Mouse (Mus musculus) heart, embryonic 10.5 days (tissue): ENCODE measurements around the gene Ptprg. TPM values are rescaled to one million over a fixed set of nuclear protein-coding genes. Genes with fewer than 3 reads are reported as not detected.

Source experiments
- DNase-seq: peaks from one replicate; pipeline ENCODE4 v3.0.0-alpha.2; 2017; ENCODE audit warnings: low spot score
- H3K27ac ChIP-seq: fragments of 300-500 bp; sonication (generic); 2 replicates; pipeline ENCODE4 v1.5.1; 2016; ENCODE audit warnings: mild to moderate bottlenecking
- H3K27me3 ChIP-seq: fragments of 300-500 bp; sonication (generic); 2 replicates; pipeline ENCODE4 v1.6.1; 2016; ENCODE audit warnings: mild to moderate bottlenecking; ENCODE audit not compliant: poor library complexity, insufficient read depth, severe bottlenecking
- H3K36me3 ChIP-seq: fragments of 300-500 bp; sonication (generic); 2 replicates; pipeline ENCODE4 v1.6.1; 2016; ENCODE audit warnings: mild to moderate bottlenecking, moderate library complexity
- H3K4me1 ChIP-seq: fragments of 300-500 bp; sonication (generic); 2 replicates; pipeline ENCODE4 v1.6.1; 2016; ENCODE audit warnings: mild to moderate bottlenecking
- H3K4me3 ChIP-seq: fragments of 300-500 bp; sonication (generic); 2 replicates; pipeline ENCODE4 v1.5.1; 2016; ENCODE audit warnings: mild to moderate bottlenecking, moderate library complexity
- H3K9me3 ChIP-seq: fragments of 300-500 bp; sonication (generic); 2 replicates; pipeline ENCODE4 v1.6.1; 2016; ENCODE audit warnings: mild to moderate bottlenecking, moderate library complexity
- WGBS: fragments of 180-500 bp; shearing (Covaris S2); methylation state at CpG from one replicate; pipeline ENCODE4 v1.1.7; 2016; 5-methylcytosine and 5-hydroxymethylcytosine counted together
- polyA plus RNA-seq: library from polyadenylated mRNA; unstranded; fragments of >200 nt; fragmentation: Nextera tagmentation; extraction: Ambion mirVana; gene quantifications from 2 replicates; pipeline ENCODE4 v1.2.1, GENCODE M21; 2016

The Ptprg gene
- polyA plus RNA-seq, 1 experiment from 2014 or later: 22.8 TPM

- WGBS: 81% methylated on average over 7 of the region's 7 CpGs
- Histone ChIP-seq H3K27me3 (no peaks in the 10 kb centered on the region), H3K4me3 (no peak overlapping the region), H3K4me1 (peaks cover 19% of the 10 kb centered on the region), H3K36me3 (no peaks in the 10 kb centered on the region), H3K9me3 (no peaks in the 10 kb centered on the region), H3K27ac (no peak overlapping the region)
- DNase-seq: no peak
These were observed 554.7 kb downstream of the Ptprg start for GRCm38 (mm10) chr14:12107991-12108390.

GRCm38 (mm10) chr14:12112548-12113011, 559.2 kb downstream of the Ptprg start:
- Histone ChIP-seq H3K36me3 (no peaks in the 10 kb centered on the region), H3K4me3 (no peak overlapping the region), H3K4me1 (peaks cover 27% of the 10 kb centered on the region), H3K27ac (no peak overlapping the region; the same call in 1 of the 2 replicates), H3K9me3 (no peaks in the 10 kb centered on the region), H3K27me3 (no peaks in the 10 kb centered on the region)
- DNase-seq: no peak
- WGBS: 62% methylated on average over 2 of the region's 2 CpGs

- 56% methylated on average over 5 of the region's 5 CpGs for WGBS
- peaks cover 27% of the 10 kb centered on the region for H3K4me1 ChIP-seq
- no peak overlapping the region for H3K27ac ChIP-seq
- H3K36me3 ChIP-seq: no peaks in the 10 kb centered on the region
- no peak for DNase-seq
- no peaks in the 10 kb centered on the region for H3K9me3 ChIP-seq
- no peak overlapping the region for H3K4me3 ChIP-seq
- H3K27me3 ChIP-seq: no peaks in the 10 kb centered on the region
These were observed 560.0 kb downstream of the Ptprg start for GRCm38 (mm10) chr14:12113326-12113725.

GRCm38 (mm10) chr14:12114016-12114415, 560.7 kb downstream of the Ptprg start:
- no peaks in the 10 kb centered on the region for H3K27me3 ChIP-seq
- H3K9me3 ChIP-seq: no peaks in the 10 kb centered on the region
- WGBS: 81% methylated on average over 6 of the region's 6 CpGs
- no peaks in the 10 kb centered on the region for H3K36me3 ChIP-seq
- H3K4me3 ChIP-seq: no peak overlapping the region
- H3K27ac ChIP-seq: no peak overlapping the region
- DNase-seq: no peak
- peaks cover 27% of the 10 kb centered on the region for H3K4me1 ChIP-seq

- Histone ChIP-seq H3K27me3 (no peaks in the 10 kb centered on the region), H3K36me3 (no peaks in the 10 kb centered on the region; the same call in 1 of the 2 replicates), H3K4me1 (0 out of 2 replicates have a peak, but pooled peaks cover 5% of the 10 kb centered on the region), H3K4me3 (no peak overlapping the region), H3K9me3 (no peaks in the 10 kb centered on the region), H3K27ac (no peak overlapping the region)
- no peak for DNase-seq
- 79% methylated on average over 8 of the region's 8 CpGs for WGBS
These were observed 565.9 kb downstream of the Ptprg start for GRCm38 (mm10) chr14:12119260-12119659.

GRCm38 (mm10) chr14:12121906-12122305, 568.6 kb downstream of the Ptprg start:
- H3K27me3 ChIP-seq: no peaks in the 10 kb centered on the region
- H3K4me3 ChIP-seq: no peak overlapping the region
- H3K4me1 ChIP-seq: 0 out of 2 replicates have a peak, but pooled peaks cover 5% of the 10 kb centered on the region
- H3K36me3 ChIP-seq: no peaks in the 10 kb centered on the region; the same call in 1 of the 2 replicates
- WGBS: 83% methylated on average over 7 of the region's 7 CpGs
- DNase-seq: no peak
- H3K27ac ChIP-seq: no peak overlapping the region
- H3K9me3 ChIP-seq: no peaks in the 10 kb centered on the region

- 88% methylated on average over 3 of the region's 3 CpGs for WGBS
- Histone ChIP-seq H3K4me3 (no peak overlapping the region), H3K36me3 (no peaks in the 10 kb centered on the region; the same call in 1 of the 2 replicates), H3K9me3 (no peaks in the 10 kb centered on the region), H3K27ac (no peak overlapping the region), H3K27me3 (no peaks in the 10 kb centered on the region), H3K4me1 (0 out of 2 replicates have a peak, but pooled peaks cover 5% of the 10 kb centered on the region)
- DNase-seq: no peak
These were observed 571.4 kb downstream of the Ptprg start for GRCm38 (mm10) chr14:12124682-12125081.

- Histone ChIP-seq H3K4me1 (0 out of 2 replicates have a peak, but pooled peaks cover 5% of the 10 kb centered on the region), H3K36me3 (no peaks in the 10 kb centered on the region), H3K9me3 (no peaks in the 10 kb centered on the region), H3K4me3 (no peak overlapping the region), H3K27ac (no peak overlapping the region), H3K27me3 (no peaks in the 10 kb centered on the region)
- WGBS: 86% methylated on average over 3 of the region's 3 CpGs
- no peak for DNase-seq
These were observed 574.6 kb downstream of the Ptprg start for GRCm38 (mm10) chr14:12127951-12128350.

- Histone ChIP-seq H3K27ac (no peak overlapping the region), H3K4me3 (no peak overlapping the region)
- 65% methylated on average over 7 of the region's 7 CpGs for WGBS
These were observed 578.8 kb downstream of the Ptprg start for GRCm38 (mm10) chr14:12132046-12132615.

GRCm38 (mm10) chr14:12133163-12133562, 579.8 kb downstream of the Ptprg start:
- H3K27ac ChIP-seq: no peak overlapping the region
- H3K27me3 ChIP-seq: no peaks in the 10 kb centered on the region
- no peak overlapping the region for H3K4me3 ChIP-seq
- WGBS: 85% methylated on average over 3 of the region's 3 CpGs
- no peak for DNase-seq
- no peaks in the 10 kb centered on the region for H3K4me1 ChIP-seq
- H3K36me3 ChIP-seq: no peaks in the 10 kb centered on the region
- no peaks in the 10 kb centered on the region for H3K9me3 ChIP-seq

More at GRCm38 (mm10) chr14:12132046-12132615, 578.8 kb downstream of the Ptprg start:
- Histone ChIP-seq H3K4me1 (no peaks in the 10 kb centered on the region), H3K36me3 (no peaks in the 10 kb centered on the region), H3K9me3 (no peaks in the 10 kb centered on the region), H3K27me3 (no peaks in the 10 kb centered on the region)
- DNase-seq: no peak

GRCm38 (mm10) chr14:12134504-12134903, 581.2 kb downstream of the Ptprg start:
- DNase-seq: no peak
- WGBS: 77% methylated on average over 4 of the region's 4 CpGs
- Histone ChIP-seq H3K36me3 (no peaks in the 10 kb centered on the region), H3K27ac (no peak overlapping the region), H3K27me3 (no peaks in the 10 kb centered on the region), H3K9me3 (no peaks in the 10 kb centered on the region), H3K4me3 (no peak overlapping the region), H3K4me1 (no peaks in the 10 kb centered on the region)

- H3K9me3 ChIP-seq: no peaks in the 10 kb centered on the region
- H3K36me3 ChIP-seq: no peaks in the 10 kb centered on the region
- no peak overlapping the region for H3K27ac ChIP-seq
- no peak for DNase-seq
- H3K4me1 ChIP-seq: no peaks in the 10 kb centered on the region
- H3K4me3 ChIP-seq: no peak overlapping the region
- no peaks in the 10 kb centered on the region for H3K27me3 ChIP-seq
- WGBS: 40% methylated on average over 4 of the region's 4 CpGs
These were observed 583.2 kb downstream of the Ptprg start for GRCm38 (mm10) chr14:12136536-12136935.

GRCm38 (mm10) chr14:12139643-12140481, 586.5 kb downstream of the Ptprg start:
- DNase-seq: no peak
- H3K4me1 ChIP-seq: no peaks in the 10 kb centered on the region
- H3K27ac ChIP-seq: no peak overlapping the region
- no peaks in the 10 kb centered on the region for H3K27me3 ChIP-seq
- H3K9me3 ChIP-seq: no peaks in the 10 kb centered on the region
- no peaks in the 10 kb centered on the region for H3K36me3 ChIP-seq
- 48% methylated on average over 18 of the region's 18 CpGs for WGBS
- no peak overlapping the region for H3K4me3 ChIP-seq
